Comparison of ENCODE assay signal across 18 mouse cellular contexts in the genomic region with DNA sequence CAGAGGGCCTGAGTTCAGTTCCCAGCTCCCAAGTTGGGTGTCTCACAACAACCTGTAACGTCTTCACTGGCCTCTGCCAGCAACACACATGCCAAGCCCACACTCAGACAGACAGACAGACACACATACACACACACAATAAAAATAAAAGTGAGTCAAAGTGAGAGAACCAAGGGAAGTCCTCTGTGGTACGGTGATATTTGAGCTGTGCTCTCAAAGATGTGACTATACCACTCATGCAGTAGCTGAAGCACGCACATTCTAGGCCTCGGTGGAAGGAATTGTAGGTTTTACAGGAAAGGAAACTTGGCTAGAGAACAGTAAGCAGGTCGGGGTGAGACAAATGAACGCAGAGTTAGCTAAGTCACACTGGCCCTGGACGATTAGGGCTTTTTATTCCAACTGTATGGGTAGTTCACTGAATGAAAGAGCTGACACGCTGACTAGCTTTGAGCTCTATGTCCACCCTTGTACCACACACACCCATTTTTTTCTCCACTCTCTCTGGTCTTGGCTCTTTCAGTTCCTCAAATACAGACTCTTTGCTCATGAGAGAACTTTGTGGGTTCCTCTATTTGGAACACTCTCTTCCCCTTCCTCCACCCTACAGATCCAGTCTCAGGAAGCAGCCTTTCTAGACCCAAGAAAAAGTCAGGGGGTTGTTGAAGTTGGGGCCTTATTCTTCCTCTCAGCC. TPM values are rescaled to one million over a fixed set of nuclear protein-coding genes. Genes with fewer than 3 reads are reported as not detected.
DNase-seq lines count a peak whose midpoint lies in the region; ATAC-seq lines count a peak whose summit lies in the region.
"Had no signal": no experiment of that assay in that cellular context is flagged by ENCODE, and none has a peak within 500 bp of the region (broad histone marks: within the 10 kb centered on the region; RNA-seq: fewer than 3 reads in every experiment).

No protein-coding gene starts in this region.

- ATAC-seq in heart, embryonic 11.5 days (replicated peaks; ENCODE audit: insufficient number of reproducible peaks, low FRiP score, low TSS enrichment), result no peak
- peak; percentile 55 for ATAC-seq in liver, embryonic 16.5 days (ENCODE audit: low read depth)

- H3K27ac ChIP-seq in heart, embryonic 11.5 days (ENCODE audit: low read depth, low read length), result no peak overlapping the region
- peak overlapping the region; percentile 37 for H3K27ac ChIP-seq in liver, embryonic 16.5 days (ENCODE audit: low read length)
- H3K27ac ChIP-seq: embryonic facial prominence, embryonic 13.5 days; forebrain, embryonic 12.5 days; hindbrain, embryonic 13.5 days had no signal

- no peaks in the 10 kb centered on the region for H3K9me3 ChIP-seq in heart, embryonic 11.5 days (replicated peaks; ENCODE audit: control insufficient read depth, low read length)
- no peaks in the 10 kb centered on the region for H3K9me3 ChIP-seq in liver, embryonic 16.5 days (replicated peaks; ENCODE audit: control insufficient read depth, low read length)
- H3K9me3 ChIP-seq: embryonic facial prominence, embryonic 13.5 days; forebrain, embryonic 12.5 days; hindbrain, embryonic 13.5 days had no signal

- no peak overlapping the region for H3K4me3 ChIP-seq in heart, embryonic 11.5 days (ENCODE audit: low read depth, low read length)
- no peak overlapping the region for H3K4me3 ChIP-seq in liver, embryonic 16.5 days (ENCODE audit: low read depth, low read length)
- H3K4me3 ChIP-seq: embryonic facial prominence, embryonic 13.5 days; forebrain, embryonic 12.5 days; hindbrain, embryonic 13.5 days; layer of hippocampus, adult 2 months had no signal

- peaks cover 22% of the 10 kb centered on the region for H3K36me3 ChIP-seq in heart, embryonic 11.5 days (ENCODE audit: control insufficient read depth, insufficient read depth, low read length)
- H3K36me3 ChIP-seq in liver, embryonic 16.5 days (ENCODE audit: control insufficient read depth, insufficient read depth), result peaks cover 9% of the 10 kb centered on the region

- H3K27me3 ChIP-seq in heart, embryonic 11.5 days (ENCODE audit: control insufficient read depth, insufficient read depth, low read length), result no peaks in the 10 kb centered on the region
- H3K27me3 ChIP-seq in liver, embryonic 16.5 days (ENCODE audit: control insufficient read depth, insufficient read depth, low read depth, low read length), result no peaks in the 10 kb centered on the region
- H3K27me3 ChIP-seq: embryonic facial prominence, embryonic 13.5 days; forebrain, embryonic 12.5 days; hindbrain, embryonic 13.5 days had no signal

- peak; percentile 29 for DNase-seq in heart, adult 8-10 months (ENCODE audit: low spot score)
- peak; percentile 61 to 73 for DNase-seq in spleen, postnatal 36 days (ENCODE audit: low spot score in 2 of 2)
- DNase-seq in spleen, adult 12 weeks (ENCODE audit: low spot score), result no peak
- DNase-seq in telencephalon, adult 2 months (ENCODE audit: low read depth, low spot score), result peak; percentile 65
- DNase-seq in layer of hippocampus, adult 8-10 months (ENCODE audit: low spot score in 2 of 2), result no peak
- DNase-seq in kidney, postnatal 4 days, result no peak
- DNase-seq: cerebellum, postnatal 36 days; gastrocnemius, postnatal 14 days; kidney, adult 2 months; left cerebral cortex, postnatal 4 days; lung, postnatal 14 days; thymus, postnatal 14 days had no signal

- WGBS in heart, embryonic 11.5 days (ENCODE audit: insufficient replicate concordance), result 90% methylated on average over 8 of the region's 8 CpGs
- WGBS in liver, embryonic 16.5 days (ENCODE audit: insufficient replicate concordance), result 58% methylated on average over 8 of the region's 8 CpGs

- no peaks in the 10 kb centered on the region for H3K4me1 ChIP-seq in heart, embryonic 11.5 days (ENCODE audit: control insufficient read depth, insufficient read depth, low read length)
- no peaks in the 10 kb centered on the region for H3K4me1 ChIP-seq in liver, embryonic 16.5 days (ENCODE audit: control insufficient read depth, low read depth, low read length)
- H3K4me1 ChIP-seq: embryonic facial prominence, embryonic 13.5 days; forebrain, embryonic 12.5 days; hindbrain, embryonic 13.5 days had no signal

- no peak overlapping the region for H3K4me2 ChIP-seq in heart, embryonic 11.5 days
- no peak overlapping the region for H3K4me2 ChIP-seq in liver, embryonic 16.5 days (ENCODE audit: low read depth, low read length)
- H3K4me2 ChIP-seq: embryonic facial prominence, embryonic 13.5 days; forebrain, embryonic 12.5 days; hindbrain, embryonic 13.5 days had no signal

- no peak overlapping the region for H3K9ac ChIP-seq in heart, embryonic 11.5 days (ENCODE audit: low read depth, low read length)
- H3K9ac ChIP-seq in liver, embryonic 16.5 days (ENCODE audit: low read depth, low read length), result no peak overlapping the region
- H3K9ac ChIP-seq: embryonic facial prominence, embryonic 13.5 days; forebrain, embryonic 12.5 days; hindbrain, embryonic 13.5 days had no signal

RNA-seq across cellular contexts. Expression of a gene that starts 8.0 kb away (rescaled TPM):
- total RNA-seq in heart, adult 8-10 months (2022), result 1 to 10 TPM; 6.3 to 8.4 (median 7.1) TPM
- polyA plus RNA-seq in heart, embryonic 11.5 days (2014; fragmentation: Nextera tagmentation; extraction: Ambion mirVana), result 9.7 and 10.0 TPM in 2 replicates
- polyA plus RNA-seq in liver, embryonic 16.5 days (2015; fragmentation: Nextera tagmentation; extraction: Ambion mirVana), result 5.9 and 6.6 TPM in 2 replicates
- total RNA-seq in layer of hippocampus, adult 8-10 months (2022), result 10 to 100 TPM; 20.7 to 22.3 (median 21.7) TPM

RNA-seq across cellular contexts. Expression of a gene that starts 30.5 kb away (rescaled TPM):
- total RNA-seq in heart, adult 8-10 months (2022), result 10 to 100 TPM in 3 of 4 experiments, 1 to 10 TPM in 1; 8.4 to 16.7 (median 11.6) TPM
- polyA plus RNA-seq in heart, embryonic 11.5 days (2014; fragmentation: Nextera tagmentation; extraction: Ambion mirVana), result 21.8 and 23.2 TPM in 2 replicates
- polyA plus RNA-seq in liver, embryonic 16.5 days (2015; fragmentation: Nextera tagmentation; extraction: Ambion mirVana), result 7.3 and 9.0 TPM in 2 replicates
- total RNA-seq in layer of hippocampus, adult 8-10 months (2022), result 10 to 100 TPM; 19.8 to 27.7 (median 24.9) TPM

Comparison
In these comparisons a context has a peak if more than half of its experiments do, and no peak if none do; other contexts are left out.
1. DNase-seq: peak in heart, adult 8-10 months (single experiment), spleen, postnatal 36 days (2 of 2) and telencephalon, adult 2 months (single experiment); none in spleen, adult 12 weeks (single experiment), layer of hippocampus, adult 8-10 months (0 of 2) and kidney, postnatal 4 days (0 of 2).